Mouse (Mus musculus) embryo, embryonic 10.5 days (tissue): ENCODE results near the gene St6gal1.
A peak's percentile ranks its signal among the peaks of the same experiment; 100 is the strongest.

ENCODE experiments used
- DNase-seq: peaks from one replicate; pipeline ENCODE4 v3.0.0-alpha.2; 2015; ENCODE audit warnings: low spot score

St6gal1 gene

GRCm38 (mm10) chr16:23299904-23300740 lies 75.6 kb downstream of the St6gal1 start:
- no peak for DNase-seq

GRCm38 (mm10) chr16:23301762-23302161 lies 77.2 kb downstream of the St6gal1 start:
- DNase-seq: no peak

GRCm38 (mm10) chr16:23305830-23306623 lies 81.5 kb downstream of the St6gal1 start:
- DNase-seq: no peak

DNA sequence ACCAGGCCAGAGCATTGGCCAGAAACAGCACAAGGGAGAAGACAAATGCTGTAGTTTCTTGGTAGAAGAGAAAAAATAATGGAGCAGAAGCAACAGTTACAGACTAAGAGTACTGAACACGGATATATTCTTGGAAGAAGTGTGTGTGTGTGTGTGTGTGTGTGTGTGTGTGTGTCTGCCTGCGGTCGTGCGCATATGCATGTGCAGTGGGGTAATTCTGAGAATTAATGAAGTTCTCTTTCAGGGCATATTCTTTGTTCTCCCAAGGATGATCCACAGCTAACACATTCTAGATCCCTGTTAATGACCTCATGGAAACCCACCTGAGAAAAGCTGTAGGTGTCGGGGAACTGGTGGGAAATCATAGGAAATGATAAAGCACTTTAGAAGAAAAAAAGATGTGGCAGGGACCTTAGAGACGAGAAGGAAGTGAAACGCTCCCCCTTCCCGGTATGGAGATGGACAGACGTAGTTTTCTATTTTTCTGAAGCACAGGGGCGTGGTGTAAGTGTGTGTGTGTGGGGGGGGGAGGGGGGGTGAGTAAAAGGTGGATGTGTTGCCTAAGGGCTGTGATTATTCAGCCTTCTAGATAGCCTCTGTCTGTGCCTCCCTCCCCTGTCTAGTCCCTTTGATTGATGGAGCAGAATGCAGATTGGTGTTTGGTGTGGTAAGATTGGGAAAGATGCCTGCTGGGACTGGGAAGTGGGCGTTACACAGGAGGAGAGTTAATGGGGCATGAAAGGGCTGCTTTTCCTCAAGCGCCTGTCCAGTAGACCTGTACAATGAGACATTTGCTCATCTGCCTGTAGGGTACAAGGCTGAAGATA lies 82.8 kb downstream of the St6gal1 start:
- DNase-seq: peak; percentile 61

GRCm38 (mm10) chr16:23308012-23308554 lies 83.5 kb downstream of the St6gal1 start:
- no peak for DNase-seq

GRCm38 (mm10) chr16:23309080-23309479 lies 84.5 kb downstream of the St6gal1 start:
- no peak for DNase-seq

GRCm38 (mm10) chr16:23312604-23313003 lies 88.1 kb downstream of the St6gal1 start:
- DNase-seq: no peak

- DNase-seq: peak; percentile 61
Measured at GRCm38 (mm10) chr16:23314790-23315189, 90.2 kb downstream of the St6gal1 start.

- no peak for DNase-seq
Measured at GRCm38 (mm10) chr16:23317411-23318047, 93.0 kb downstream of the St6gal1 start.

GRCm38 (mm10) chr16:23320025-23320424 lies 95.5 kb downstream of the St6gal1 start:
- DNase-seq: no peak

DNA sequence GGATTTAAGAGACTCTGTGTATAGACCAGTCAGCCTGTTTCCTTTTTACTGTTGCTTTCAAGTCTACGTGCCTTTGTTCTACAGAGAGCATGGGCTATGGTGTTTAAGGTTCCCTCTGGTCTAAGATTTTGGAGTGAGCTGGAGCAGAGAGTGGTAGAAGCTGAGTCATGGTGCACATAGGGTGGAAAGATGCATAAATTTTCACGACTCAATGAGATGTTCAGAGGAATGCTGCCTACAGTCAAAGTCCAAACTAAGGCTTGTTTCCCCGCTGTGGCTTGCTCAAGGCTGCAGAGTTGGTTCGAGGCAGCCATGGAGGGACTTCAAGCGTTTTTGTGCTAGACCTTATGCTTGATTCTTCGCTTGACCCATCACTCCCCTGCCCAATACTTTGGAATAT lies 96.0 kb downstream of the St6gal1 start:
- DNase-seq: no peak

DNA sequence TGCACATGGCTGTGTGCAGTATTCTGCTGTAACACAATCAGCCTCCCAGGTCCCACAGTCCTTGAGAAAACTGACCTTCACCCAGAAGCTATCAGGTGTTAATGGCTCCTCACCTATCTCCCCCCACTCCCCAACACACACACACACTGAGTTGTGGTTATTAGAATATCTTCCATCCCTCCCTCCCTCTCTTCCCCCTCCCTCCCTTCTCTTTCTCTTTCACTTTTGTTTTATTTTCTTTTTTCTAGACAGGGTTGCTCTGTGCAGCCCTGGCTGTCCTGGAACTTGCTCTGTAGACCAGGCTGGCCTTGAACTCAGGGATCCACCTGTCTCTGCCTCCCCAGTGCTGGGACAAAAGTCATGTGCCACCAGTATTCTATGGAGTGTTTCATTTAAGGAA lies 97.9 kb downstream of the St6gal1 start:
- no peak for DNase-seq

DNA sequence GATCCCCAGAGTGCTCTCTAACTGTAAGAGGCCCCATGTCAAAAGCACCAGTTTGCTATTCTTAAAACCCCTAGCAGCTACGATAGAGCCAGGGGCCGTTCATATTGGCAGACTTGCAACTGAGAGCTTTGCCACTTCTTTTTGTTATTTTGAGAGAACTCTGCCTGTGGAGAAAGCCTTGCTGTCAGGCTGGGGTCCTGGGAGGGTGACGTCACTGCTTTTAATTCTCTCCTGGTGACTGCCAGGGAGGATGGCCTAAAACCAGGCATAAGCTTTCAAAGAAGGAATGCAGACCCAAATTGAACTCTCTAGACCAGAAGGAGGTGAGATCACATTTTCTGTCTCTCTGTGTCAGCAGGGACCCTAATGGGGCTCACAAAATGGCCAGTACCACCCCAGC lies 99.4 kb downstream of the St6gal1 start:
- DNase-seq: no peak

DNA sequence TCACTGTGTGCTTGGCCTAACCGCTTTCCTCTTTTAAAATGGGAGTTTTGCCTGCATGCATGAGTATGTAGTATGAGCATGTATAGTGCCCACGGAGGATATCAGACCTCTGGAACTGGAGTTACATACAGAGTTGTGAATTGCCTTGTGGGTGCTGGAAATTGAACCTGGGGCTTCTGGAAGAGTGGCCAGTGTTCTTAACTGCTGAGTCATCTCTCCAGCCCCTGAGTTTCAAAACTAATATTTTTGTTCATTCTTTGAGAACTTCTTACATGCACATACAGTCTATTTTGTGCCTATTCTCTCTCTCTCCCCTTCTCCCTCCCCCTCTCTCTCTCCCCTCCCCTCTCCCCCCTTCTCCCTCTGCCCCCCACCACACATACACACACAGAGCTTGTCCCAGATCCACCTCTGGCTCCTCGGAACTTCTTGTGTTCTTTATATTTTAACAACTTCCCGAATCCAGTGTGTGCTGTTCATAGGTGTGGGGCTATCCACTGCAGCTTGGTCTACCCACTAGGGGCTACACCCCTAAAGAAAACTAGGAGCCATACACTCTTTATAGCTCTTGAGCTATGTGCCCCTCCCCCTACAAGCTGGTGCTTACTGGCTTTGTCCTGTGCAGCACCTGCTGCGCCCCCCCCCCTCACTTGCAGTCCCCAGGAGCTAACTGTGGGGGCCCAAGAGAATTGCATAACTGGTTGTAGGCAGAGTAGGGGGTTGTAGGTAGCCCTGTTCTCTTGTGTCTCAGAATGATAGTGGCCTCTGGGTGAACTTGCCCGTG lies 100.5 kb downstream of the St6gal1 start:
- DNase-seq: no peak

DNA sequence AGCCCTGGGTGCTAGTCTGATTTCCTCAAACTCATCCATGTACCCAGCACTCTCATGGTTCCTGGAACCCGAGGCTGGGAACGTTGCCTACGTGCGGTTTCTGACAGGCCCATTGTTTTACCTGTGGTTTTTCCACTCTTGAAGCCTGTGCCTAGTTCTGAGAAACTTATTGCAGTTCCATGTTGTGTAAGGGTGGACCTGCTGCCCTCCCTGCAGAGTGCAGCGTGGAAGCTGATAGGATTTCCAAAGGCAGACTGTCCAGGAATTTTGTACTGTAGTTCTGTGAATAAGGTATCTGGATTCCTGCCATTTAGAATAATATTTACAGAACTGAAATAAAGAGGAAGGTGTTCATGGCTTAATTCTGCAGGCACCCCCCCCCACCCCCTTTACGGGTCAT lies 102.1 kb downstream of the St6gal1 start:
- DNase-seq: no peak

GRCm38 (mm10) chr16:23327266-23327665 lies 102.7 kb downstream of the St6gal1 start:
- DNase-seq: no peak

GRCm38 (mm10) chr16:23328201-23328600 lies 103.7 kb downstream of the St6gal1 start:
- DNase-seq: no peak

- DNase-seq: no peak
Measured at GRCm38 (mm10) chr16:23332136-23332535, 107.6 kb downstream of the St6gal1 start.

GRCm38 (mm10) chr16:23332686-23333085 lies 108.1 kb downstream of the St6gal1 start:
- DNase-seq: no peak

GRCm38 (mm10) chr16:23333875-23334551 lies 109.5 kb downstream of the St6gal1 start:
- DNase-seq: no peak
